Mouse (Mus musculus) brain, embryonic 14.5 days (tissue): ENCODE measurements at regions not wholly inside any gene's neighbourhood (a gene's known extent, or its start where the extent isn't known, plus 50 kb on each side); places are given as distances from the start of the nearest gene placed in this dataset.

Experiments
- DNase-seq: peaks from one replicate; pipeline ENCODE4 v3.0.0-alpha.2; 2011; ENCODE audit warnings: low read depth
- CTCF ChIP-seq: fragments of 200-500 bp; IDR thresholded peaks from 2 replicates; pipeline ENCODE4 v1.5.1; 2012; ENCODE audit warnings: inconsistent platforms, mild to moderate bottlenecking, moderate library complexity, borderline replicate concordance; ENCODE audit not compliant: insufficient read depth, insufficient read length; ENCODE audit errors: extremely low read depth
- POLR2A ChIP-seq: fragments of 200-500 bp; IDR thresholded peaks from 2 replicates; pipeline ENCODE4 v1.6.1; 2012; ENCODE audit warnings: mild to moderate bottlenecking, inconsistent platforms, borderline replicate concordance; ENCODE audit not compliant: poor library complexity, insufficient read depth, insufficient read length, severe bottlenecking; ENCODE audit errors: extremely low read depth

DNA sequence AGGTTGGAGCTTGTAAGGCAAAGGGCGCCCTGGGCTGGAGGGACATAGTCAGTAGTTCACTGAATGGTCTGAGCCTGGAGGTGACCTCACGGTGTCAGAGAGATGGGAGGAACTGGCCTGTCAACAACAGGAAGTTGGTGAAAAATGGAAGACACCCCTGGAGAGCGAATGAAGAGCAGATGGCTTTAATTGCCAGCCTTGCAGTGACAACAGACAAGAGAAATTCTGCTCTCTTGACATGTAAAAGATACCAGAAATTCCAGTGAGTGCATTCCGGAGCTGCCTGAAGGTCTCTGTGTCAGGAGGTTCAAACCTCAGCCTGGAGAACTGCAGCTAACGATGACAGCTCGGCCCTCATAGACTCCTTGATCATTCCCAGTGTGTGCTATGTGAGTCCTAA, 318.3 kb upstream of the Gm5148 start:
- no peak for DNase-seq
- TF ChIP-seq POLR2A (no peak), CTCF (no peak)

DNA sequence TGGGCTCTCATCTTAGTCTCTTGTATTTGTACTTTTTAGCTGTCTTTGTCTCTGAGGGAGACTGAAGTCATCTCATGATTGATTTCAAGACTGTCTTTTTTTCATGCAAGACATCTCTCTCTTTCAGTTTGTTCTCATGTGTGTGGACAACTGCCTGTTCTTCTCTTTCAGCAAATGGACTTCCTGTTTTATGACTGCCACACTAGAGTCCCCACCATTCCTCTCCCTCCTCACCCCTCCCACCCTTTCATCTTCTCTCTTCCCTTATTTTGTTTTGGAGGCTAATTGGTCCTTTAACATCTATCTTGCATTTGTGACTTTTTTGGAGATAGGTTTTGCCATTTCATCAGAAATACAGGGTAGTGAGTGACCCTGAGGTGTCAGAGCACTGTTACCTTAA, 311.8 kb upstream of the Gm5148 start:
- no peak for DNase-seq
- no peak for TF ChIP-seq CTCF
- no peak for TF ChIP-seq POLR2A

DNA sequence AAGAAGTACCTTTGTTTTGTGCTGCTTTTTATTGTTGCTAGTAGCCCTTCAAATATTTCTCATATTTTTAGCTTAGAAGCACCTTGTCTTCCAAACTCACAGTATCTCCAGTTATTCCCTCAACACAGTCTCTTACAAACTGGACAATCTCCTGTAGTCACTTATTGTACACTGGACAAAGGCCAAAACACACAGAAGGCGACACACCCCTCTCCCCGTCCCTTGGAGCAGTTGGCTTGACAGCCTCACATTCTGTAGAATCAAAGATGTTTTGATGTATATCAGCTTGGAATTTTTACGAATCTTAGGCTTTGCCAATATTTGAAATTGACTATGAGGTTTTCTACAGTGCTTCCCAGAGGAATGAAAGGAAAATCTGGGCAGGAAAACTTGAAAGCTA, 309.8 kb upstream of the Gm5148 start:
- DNase-seq = no peak

DNA sequence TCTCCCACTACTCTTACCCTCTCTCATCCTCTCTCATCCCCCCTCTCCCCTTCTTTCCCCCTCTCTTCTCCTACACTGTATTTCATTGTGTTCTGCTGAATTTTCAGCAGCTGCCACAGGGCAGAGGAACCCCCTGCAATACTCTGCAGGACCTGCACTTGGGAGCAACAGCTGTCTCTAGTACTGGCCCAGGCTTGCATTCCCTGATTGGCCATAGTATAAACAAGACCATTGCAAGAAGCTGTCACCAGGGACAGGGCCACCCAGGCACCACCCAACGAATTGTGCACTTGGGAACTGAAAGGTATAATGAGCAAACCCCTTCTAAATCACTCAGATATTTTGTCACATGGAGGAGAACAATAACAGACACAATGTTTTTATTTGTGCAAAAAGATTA, 290.5 kb upstream of the Gm5148 start:
- peak; percentile 11 for DNase-seq
- TF ChIP-seq CTCF (no peak), POLR2A (no peak)

More for the DNA sequence above, 309.8 kb upstream of the Gm5148 start:
- TF ChIP-seq POLR2A (no peak), CTCF (no peak)

DNA sequence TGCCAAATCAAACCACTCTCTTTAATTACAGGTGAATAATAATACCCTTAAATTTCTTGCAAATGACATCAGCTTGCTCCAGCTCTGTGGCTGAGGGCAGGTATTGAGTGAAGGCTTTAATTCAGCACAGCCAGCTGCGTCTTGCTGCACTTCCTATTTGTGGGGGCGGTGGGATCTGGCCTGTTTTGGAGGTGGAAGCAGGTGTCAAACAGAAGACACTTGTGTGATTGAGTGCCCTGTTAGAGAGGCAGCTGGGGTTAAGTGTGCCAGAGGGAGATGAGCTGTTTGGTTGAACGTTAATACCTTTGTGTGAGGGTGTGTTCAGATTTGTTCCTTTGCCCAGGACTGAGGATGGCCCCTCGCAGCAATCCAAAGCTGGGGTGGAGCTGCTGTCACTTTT, 284.9 kb upstream of the Gm5148 start:
- DNase-seq = no peak
- TF ChIP-seq CTCF = no peak
- TF ChIP-seq POLR2A = no peak

DNA sequence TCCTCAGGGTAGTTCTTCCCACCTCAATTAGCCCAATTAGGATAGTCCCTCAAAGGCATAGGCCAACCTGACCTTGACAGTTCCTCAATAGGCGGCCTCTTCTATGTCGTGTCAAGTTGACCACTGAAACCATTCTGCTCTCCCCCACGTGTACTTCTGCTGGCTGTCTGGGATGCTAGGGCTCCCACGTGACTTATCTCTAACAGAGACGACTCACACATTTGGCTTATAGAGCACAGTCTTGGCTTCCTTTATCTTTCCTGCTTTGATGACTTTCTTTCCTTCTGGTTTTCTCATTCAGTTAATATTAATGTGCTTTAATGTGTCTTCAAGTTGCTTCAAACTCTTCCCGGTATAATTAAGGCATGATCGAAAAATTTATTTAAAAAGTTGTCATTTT, 284.0 kb upstream of the Gm5148 start:
- no peak for DNase-seq
- no peak for TF ChIP-seq CTCF
- TF ChIP-seq POLR2A = no peak

DNA sequence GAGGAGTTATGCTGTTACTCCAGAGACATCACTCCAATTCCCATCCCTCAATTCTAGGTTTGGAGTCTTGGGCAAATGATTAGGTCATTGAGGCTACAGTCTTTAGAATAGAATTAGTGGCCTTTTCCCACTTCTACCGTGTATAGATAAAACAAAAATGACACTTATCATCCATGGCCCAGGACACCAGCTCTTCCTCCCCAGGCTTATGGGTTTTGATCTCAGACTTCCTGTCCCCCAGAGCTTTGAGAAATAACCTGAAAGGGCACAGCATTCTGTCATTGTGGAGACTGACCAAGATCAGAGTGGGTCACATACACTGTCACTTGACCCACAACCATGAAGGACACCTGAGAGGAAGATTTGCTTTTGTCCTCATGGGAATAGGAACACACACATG, 283.3 kb upstream of the Gm5148 start:
- TF ChIP-seq POLR2A (no peak), CTCF (no peak)
- DNase-seq = no peak

DNA sequence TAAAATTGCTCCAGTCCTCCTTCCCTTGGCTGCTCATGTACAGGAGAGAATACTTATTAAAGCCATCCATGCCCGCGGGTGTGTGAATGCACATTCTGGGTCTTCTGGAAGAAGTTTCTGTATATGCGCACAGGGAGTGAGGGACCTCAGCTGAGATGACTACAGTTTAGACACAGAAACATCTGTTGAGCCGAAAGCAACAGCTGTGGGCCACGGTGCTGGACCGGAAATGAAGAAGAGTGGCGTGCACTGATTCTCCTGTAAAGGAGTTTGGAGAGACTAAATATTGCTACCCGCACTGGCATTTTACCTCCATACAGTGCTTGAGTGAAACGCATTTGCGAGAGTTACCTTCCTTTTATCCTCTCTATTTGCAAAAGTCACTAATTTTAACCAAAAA, 278.0 kb upstream of the Gm5148 start:
- TF ChIP-seq POLR2A = no peak
- DNase-seq = no peak

DNA sequence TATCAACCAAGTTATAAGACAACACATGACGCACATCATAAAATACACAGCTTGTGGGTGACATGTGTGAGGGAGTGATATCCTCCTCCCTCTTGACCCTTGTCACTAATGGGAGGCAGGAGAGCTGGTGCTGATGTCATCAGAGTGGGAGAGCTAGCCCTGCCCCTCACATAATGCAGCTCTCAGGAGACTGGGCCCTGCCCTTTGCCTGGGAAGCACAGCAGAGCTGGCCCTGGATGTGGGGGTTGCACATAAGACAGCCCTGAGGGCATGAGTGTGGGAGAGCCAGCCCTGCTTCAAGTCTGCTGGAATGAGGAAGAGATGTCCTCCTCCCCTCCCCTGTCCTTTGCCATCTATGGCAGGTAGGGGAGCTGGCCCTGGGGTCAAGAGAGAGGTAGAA, 275.5 kb upstream of the Gm5148 start:
- TF ChIP-seq CTCF = no peak
- TF ChIP-seq POLR2A = no peak
- no peak for DNase-seq

DNA sequence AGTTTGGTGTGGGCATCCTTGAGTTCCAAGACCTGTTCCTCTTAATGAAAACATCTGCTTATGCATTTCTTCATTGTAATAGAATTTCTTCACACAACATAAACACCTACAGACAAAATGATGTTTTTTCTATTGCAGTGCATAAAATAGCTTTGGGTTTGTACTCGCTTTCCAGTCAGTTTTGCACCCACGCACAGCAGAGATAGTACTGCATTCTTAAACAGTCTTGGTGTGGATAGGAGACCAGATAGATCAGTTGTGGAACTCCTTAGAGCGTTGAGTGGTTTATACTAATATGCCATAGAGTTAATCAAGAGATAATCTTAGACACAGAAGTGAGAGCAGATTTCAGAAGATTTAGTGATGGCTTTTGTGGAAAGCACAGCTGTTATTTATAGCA, 273.7 kb upstream of the Gm5148 start:
- TF ChIP-seq POLR2A (no peak), CTCF (no peak)
- no peak for DNase-seq

DNA sequence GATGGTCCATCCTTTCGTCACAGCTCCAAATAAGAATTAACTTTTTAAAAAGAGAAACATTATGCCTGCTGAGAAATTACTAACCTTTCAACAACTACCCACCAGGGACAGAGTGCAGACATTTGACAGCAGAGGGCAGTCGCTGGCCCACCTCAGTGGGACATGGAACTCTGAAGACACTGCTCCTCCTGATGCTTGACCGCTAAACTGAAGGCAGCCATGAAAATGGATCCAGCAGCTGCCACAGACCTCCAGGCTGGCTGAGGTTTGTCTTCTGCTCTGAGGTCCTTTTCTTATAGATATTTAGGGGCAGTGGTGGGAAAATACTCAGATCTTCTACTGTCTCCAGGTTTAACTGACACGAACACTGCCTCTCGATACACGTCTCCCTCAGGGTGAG, 265.7 kb upstream of the Gm5148 start:
- TF ChIP-seq POLR2A (no peak), CTCF (no peak)
- no peak for DNase-seq

DNA sequence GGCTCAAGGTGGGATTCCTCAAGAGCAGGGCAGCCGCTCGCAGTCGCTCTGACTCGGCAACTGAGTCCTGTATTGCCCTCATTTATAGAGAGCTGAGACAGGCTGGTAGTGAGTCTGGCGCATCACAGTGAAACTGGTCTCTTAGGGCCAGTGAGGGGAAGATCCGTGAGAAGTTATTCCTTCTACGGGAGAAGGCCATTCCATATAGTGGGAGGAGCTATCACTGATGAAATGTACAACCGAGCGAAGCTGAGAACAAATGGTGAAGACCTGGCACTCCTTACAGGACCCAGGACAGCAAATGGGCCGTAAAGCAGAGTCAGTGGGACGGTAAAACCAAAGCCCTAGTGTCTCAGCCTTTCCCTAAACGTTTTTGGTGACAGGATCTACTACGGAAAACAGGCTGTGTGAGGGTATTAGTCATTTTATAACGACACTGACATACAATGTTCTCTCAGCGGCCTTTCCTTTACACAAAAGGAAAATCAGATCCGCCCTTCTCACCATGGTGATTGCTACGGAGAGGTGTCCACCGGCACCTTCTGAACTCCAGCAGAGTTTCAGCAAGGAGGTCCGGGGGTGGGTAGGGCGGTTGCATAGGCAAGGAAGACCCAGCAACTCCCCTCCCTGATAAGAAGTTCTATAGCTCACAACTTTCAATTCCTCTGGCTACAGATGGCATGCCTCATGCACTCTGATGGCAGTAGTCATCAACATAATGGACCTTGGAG, 263.6 kb upstream of the Gm5148 start:
- no peak for DNase-seq
- no peak for TF ChIP-seq CTCF
- TF ChIP-seq POLR2A = no peak

DNA sequence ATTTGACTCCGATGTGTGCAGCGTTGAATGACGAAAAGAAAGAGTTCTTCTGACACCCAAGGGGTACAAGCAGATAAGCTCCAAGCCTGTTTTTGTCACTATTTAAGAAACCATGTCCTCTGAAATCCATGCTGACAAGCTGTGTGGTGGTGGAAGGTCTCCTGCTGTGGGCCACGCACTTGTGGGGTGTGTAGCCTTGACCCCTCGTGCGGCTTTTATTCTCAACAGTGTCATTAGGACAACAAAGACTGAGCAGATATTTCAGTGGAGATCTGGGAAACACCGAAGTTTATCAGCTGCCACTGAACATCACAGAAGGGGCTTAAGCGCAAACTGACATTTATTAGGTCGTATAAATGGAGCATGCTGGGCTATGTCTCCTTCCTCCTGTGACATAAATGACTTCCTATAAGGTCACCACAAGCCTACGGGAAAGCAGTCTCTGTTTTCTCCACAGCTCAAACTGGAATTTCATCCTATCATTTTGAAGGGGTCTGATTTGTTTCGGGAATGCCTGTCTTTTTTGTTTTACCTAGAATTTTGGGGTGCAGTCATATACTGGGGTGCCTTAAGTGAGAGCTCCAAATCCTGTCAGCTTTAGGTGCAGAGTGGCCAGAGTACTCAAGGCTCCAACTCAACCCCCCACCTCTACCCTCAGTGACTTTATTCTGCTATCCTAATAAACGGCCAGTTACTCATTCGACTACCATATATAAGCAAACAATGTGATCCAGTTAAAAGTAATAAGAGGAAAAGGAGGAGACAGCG, 262.9 kb upstream of the Gm5148 start:
- TF ChIP-seq CTCF = no peak
- TF ChIP-seq POLR2A = no peak
- no peak for DNase-seq

DNA sequence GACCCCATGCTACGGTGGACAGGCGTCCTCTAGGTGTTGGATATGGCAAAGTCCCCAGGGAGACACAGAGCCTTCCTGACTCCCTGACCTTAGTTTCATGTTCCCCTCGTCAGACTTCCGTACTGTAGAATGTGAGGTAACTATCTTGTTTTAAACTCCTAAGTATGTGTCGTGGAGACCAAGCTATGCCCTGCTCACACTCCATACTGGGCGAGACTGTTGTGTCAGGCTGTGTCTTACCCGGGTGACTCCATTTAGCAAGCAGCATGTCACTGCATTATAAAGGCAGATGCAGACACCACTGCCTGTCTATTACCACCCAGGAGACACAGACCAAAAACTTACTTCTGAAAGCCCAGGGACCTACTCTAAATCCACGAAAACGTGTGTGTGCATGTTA, 260.4 kb upstream of the Gm5148 start:
- DNase-seq = no peak
- TF ChIP-seq POLR2A (no peak), CTCF (no peak)

DNA sequence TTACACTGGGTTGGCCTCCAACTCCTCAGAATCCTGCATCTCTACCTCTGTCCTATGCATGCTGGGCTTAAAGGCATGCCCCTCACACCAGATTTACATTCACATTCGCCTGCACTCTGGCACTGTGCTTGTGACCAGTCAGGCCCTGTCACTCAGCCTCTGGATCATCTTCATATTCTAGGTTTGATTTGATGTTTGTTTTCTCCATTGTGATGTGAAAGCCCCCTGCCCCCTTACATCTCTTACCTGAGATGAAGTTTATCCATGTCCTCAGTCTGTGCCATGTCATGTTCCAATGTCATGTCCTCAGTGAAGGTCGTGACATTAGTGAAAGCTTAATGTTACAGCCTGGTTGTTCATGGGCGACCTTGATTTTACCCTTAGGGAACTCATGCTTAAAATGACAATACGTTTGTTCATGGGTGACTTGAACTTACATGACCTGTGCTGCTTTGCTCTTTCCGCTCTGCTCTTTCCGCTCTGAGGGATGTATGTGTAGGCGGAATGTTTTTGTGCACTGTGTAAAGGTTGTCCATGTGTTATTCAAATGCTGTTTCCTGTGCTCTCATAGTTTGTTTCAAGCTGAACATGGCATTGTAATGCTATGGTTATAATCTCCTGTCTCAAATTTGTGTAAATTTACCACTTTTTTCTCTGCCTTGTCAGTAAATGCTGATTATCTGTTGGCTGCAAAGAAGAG, 257.3 kb upstream of the Gm5148 start:
- no peak for TF ChIP-seq POLR2A
- TF ChIP-seq CTCF = no peak
- DNase-seq = no peak
